Mouse (Mus musculus): Measurements from ENCODE around the gene A730049H05Rik.

A730049H05Rik gene

DNA sequence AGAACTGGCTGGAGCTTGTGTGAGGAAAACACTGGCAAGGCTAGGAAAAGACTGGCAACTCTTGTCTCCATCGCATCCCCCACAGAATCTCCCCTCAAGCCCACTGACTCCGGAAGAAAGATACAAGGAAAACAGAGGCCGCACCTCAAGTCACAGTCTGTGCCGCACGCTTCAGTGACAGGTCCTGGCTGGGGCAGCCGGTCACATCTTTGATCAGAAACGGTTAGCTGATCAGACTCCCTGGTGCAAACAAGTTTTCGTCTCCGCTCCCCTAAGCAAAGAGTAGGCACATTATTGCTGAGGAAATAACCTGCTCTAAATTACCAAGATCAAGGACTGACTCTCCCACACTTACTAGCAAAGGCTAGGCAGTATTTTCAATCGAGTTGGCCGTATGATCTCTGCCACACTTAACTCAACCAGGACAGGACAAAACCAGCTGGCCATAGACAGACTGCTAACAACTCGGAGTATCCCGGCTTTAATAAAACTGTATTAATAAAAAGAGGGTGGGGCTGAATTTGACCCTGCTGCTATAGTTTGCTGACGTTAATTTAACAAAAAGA is 63.5 kb downstream of the A730049H05Rik start:
- no peak for DNase-seq (ENCODE audit: low read depth, low spot score)

- no peak for DNase-seq (ENCODE audit: low read depth, low spot score)
These were observed 66.2 kb downstream of the A730049H05Rik start for GRCm38 (mm10) chr6:92882446-92882845.

- no peak for DNase-seq (ENCODE audit: low read depth, low spot score)
These were observed 67.0 kb downstream of the A730049H05Rik start for GRCm38 (mm10) chr6:92883131-92883900.

- no peak for DNase-seq (ENCODE audit: low read depth, low spot score)
These were observed 75.3 kb downstream of the A730049H05Rik start for GRCm38 (mm10) chr6:92891535-92891934.
